Mouse (Mus musculus) bone marrow, adult 2 months (tissue): Measurements from ENCODE around the gene Lsm3.

Experiments used
- CTCF ChIP-seq: fragments of 200-500 bp; IDR thresholded peaks from 2 replicates; pipeline ENCODE4 v1.5.1; 2011; ENCODE audit warnings: low read length, control low read depth; ENCODE audit not compliant: control insufficient read depth, insufficient read depth
- POLR2A ChIP-seq: fragments of 200-500 bp; IDR thresholded peaks from 2 replicates; pipeline ENCODE4 v1.6.1; 2011; ENCODE audit warnings: low read depth, mild to moderate bottlenecking, control low read depth, low read length, borderline replicate concordance; ENCODE audit not compliant: control insufficient read depth

GRCm38 (mm10) chr6:91536047-91536765 lies 20.5 kb downstream of the Lsm3 start:
- TF ChIP-seq CTCF (no peak), POLR2A (no peak)
